Mouse (Mus musculus) thymus, postnatal 4 days (tissue): ENCODE data around the gene Pisd.
"Not testable (repeated sequence)": the region's sequence is repeated elsewhere in the genome, so short reads cannot be mapped to it uniquely, and the experiment has no call there.

Experiments used
- DNase-seq: peaks from one replicate; pipeline ENCODE4 v3.0.0; 2021

Pisd gene

GRCm38 (mm10) chr5:32742149-32742548 lies 43.3 kb downstream of the Pisd start:
- peak; percentile 71 for DNase-seq

- DNase-seq, result not testable (repeated sequence)
Measured at GRCm38 (mm10) chr5:32741377-32741776, 44.1 kb downstream of the Pisd start.

- not testable (repeated sequence) for DNase-seq
Measured at GRCm38 (mm10) chr5:32740850-32741249, 44.6 kb downstream of the Pisd start.

GRCm38 (mm10) chr5:32740138-32740537 lies 45.3 kb downstream of the Pisd start:
- no peak for DNase-seq

GRCm38 (mm10) chr5:32736770-32737169 lies 48.7 kb downstream of the Pisd start:
- not testable (repeated sequence) for DNase-seq

- DNase-seq, result no peak
Measured at GRCm38 (mm10) chr5:32735779-32736178, 49.7 kb downstream of the Pisd start.

GRCm38 (mm10) chr5:32733892-32734291 lies 51.6 kb downstream of the Pisd start:
- DNase-seq, result not testable (repeated sequence)

GRCm38 (mm10) chr5:32728851-32729250 lies 56.6 kb downstream of the Pisd start:
- no peak for DNase-seq

GRCm38 (mm10) chr5:32728300-32728699 lies 57.1 kb downstream of the Pisd start:
- no peak for DNase-seq

- not testable (repeated sequence) for DNase-seq
Measured at GRCm38 (mm10) chr5:32725397-32725796, 60.0 kb downstream of the Pisd start.

GRCm38 (mm10) chr5:32723981-32724380 lies 61.5 kb downstream of the Pisd start:
- DNase-seq, result no peak

- DNase-seq, result not testable (repeated sequence)
Measured at GRCm38 (mm10) chr5:32722711-32723110, 62.7 kb downstream of the Pisd start.

- DNase-seq, result no peak
Measured at GRCm38 (mm10) chr5:32722263-32722662, 63.2 kb downstream of the Pisd start.

GRCm38 (mm10) chr5:32721316-32721715 lies 64.1 kb downstream of the Pisd start:
- no peak for DNase-seq

GRCm38 (mm10) chr5:32720416-32720815 lies 65.0 kb downstream of the Pisd start:
- no peak for DNase-seq

- no peak for DNase-seq
Measured at GRCm38 (mm10) chr5:32718916-32719315, 66.5 kb downstream of the Pisd start.

- no peak for DNase-seq
Measured at GRCm38 (mm10) chr5:32717726-32718125, 67.7 kb downstream of the Pisd start.

- peak; percentile 92 for DNase-seq
Measured at GRCm38 (mm10) chr5:32713703-32714467, 71.6 kb downstream of the Pisd start.

- no peak for DNase-seq
Measured at GRCm38 (mm10) chr5:32713042-32713702, 72.3 kb downstream of the Pisd start.

GRCm38 (mm10) chr5:32712221-32713041 lies 73.0 kb downstream of the Pisd start:
- no peak for DNase-seq

- no peak for DNase-seq
Measured at GRCm38 (mm10) chr5:32711485-32711884, 74.0 kb downstream of the Pisd start.

- no peak for DNase-seq
Measured at GRCm38 (mm10) chr5:32706226-32706780, 79.1 kb downstream of the Pisd start.
